Mouse (Mus musculus) heart, embryonic 11.5 days (tissue): ENCODE results near the gene Olfml3. TPM values are rescaled to one million over a fixed set of nuclear protein-coding genes. Genes with fewer than 3 reads are reported as not detected.

Experiments used
- ATAC-seq: fragments of 200-750 bp; cut with Nextera tagmentation; replicated peaks from 2 replicates; pipeline ENCODE4 v1.8.0; 2017; ENCODE audit warnings: moderate library complexity; ENCODE audit not compliant: insufficient number of reproducible peaks, low FRiP score, low TSS enrichment
- H3K27ac ChIP-seq: fragments of 300-500 bp; sonication (generic); 2 replicates; pipeline ENCODE4 v1.5.1; 2014; ENCODE audit warnings: mild to moderate bottlenecking, low read depth, low read length
- H3K27me3 ChIP-seq: fragments of 300-500 bp; sonication (generic); 2 replicates; pipeline ENCODE4 v1.6.1; 2014; ENCODE audit warnings: mild to moderate bottlenecking, low read length, mixed read lengths; ENCODE audit not compliant: control insufficient read depth, insufficient read depth
- H3K36me3 ChIP-seq: fragments of 300-500 bp; sonication (generic); 2 replicates; pipeline ENCODE4 v1.6.1; 2014; ENCODE audit warnings: mild to moderate bottlenecking, low read length, moderate library complexity, mixed read lengths; ENCODE audit not compliant: control insufficient read depth, insufficient read depth
- H3K4me1 ChIP-seq: fragments of 300-500 bp; sonication (generic); 2 replicates; pipeline ENCODE4 v1.6.1; 2014; ENCODE audit warnings: low read length; ENCODE audit not compliant: control insufficient read depth, insufficient read depth
- H3K4me2 ChIP-seq: fragments of 300-500 bp; sonication (generic); 2 replicates; pipeline ENCODE4 v1.6.1; 2014; ENCODE audit warnings: mild to moderate bottlenecking, moderate library complexity
- H3K4me3 ChIP-seq: fragments of 300-500 bp; sonication (generic); 2 replicates; pipeline ENCODE4 v1.5.1; 2014; ENCODE audit warnings: low read depth, low read length
- H3K9ac ChIP-seq: fragments of 300-500 bp; sonication (generic); 2 replicates; pipeline ENCODE4 v1.6.1; 2014; ENCODE audit warnings: mild to moderate bottlenecking, low read depth, low read length, moderate library complexity
- H3K9me3 ChIP-seq: fragments of 300-500 bp; sonication (generic); replicated peaks from 2 replicates; pipeline ENCODE4 v1.6.1; 2016; ENCODE audit warnings: low read length; ENCODE audit not compliant: control insufficient read depth
- WGBS: fragments of 180-500 bp; shearing (Covaris S2); extraction: QIAGEN DNeasy Blood & Tissue Kit; methylation state at CpG from one replicate; pipeline ENCODE4 v1.1.7; 2014; ENCODE audit not compliant: insufficient replicate concordance; 5-methylcytosine and 5-hydroxymethylcytosine counted together
- polyA plus RNA-seq: library from polyadenylated mRNA; unstranded; fragments of >200 nt; fragmentation: Nextera tagmentation; extraction: Ambion mirVana; gene quantifications from 2 replicates; pipeline ENCODE4 v1.2.1, GENCODE M21; 2014

Gene Olfml3
- polyA plus RNA-seq, result 21.8 and 22.4 TPM in 2 replicates

- ATAC-seq, result peak; percentile 88
- Histone ChIP-seq H3K27ac (peak within 1 kb of the TSS; percentile 97), H3K9me3 (no peaks in the 10 kb centered on the region), H3K4me3 (peak within 1 kb of the TSS; percentile 24), H3K36me3 (peaks cover 4% of the 10 kb centered on the region; the same call in 1 of the 2 replicates), H3K4me1 (peaks cover 41% of the 10 kb centered on the region), H3K4me2 (peak within 1 kb of the TSS; percentile 68), H3K27me3 (no peaks in the 10 kb centered on the region), H3K9ac (peak within 1 kb of the TSS; percentile 69)
- under 1% methylated on average over 18 of the region's 18 CpGs for WGBS
Observed at GRCm38 (mm10) chr3:103737778-103738571, at the start of gene Olfml3. Olfml3 (minus strand) TSS chr3:103738001.

DNA sequence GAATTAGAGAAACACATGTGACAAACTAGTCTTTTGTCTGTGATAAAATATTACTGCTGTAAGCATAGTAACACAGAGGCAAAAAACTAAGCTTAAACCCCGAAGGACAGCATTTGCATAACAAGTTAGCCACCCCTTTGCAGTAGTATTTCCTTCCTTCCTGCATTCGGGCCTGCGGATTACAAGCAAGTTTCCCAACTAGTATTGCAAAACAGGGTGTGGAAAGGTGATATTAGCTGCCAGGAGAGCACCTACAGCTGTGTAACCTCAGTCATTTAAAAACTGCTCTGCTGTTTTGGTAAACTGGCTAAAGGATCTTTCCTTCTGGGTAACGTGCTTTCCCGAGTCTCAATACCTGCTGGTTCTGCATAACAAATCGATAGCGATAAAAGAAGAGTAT is 49.4 kb upstream of the Olfml3 start:
- no peak for ATAC-seq
- Histone ChIP-seq H3K4me2 (no peak overlapping the region), H3K9me3 (no peaks in the 10 kb centered on the region), H3K9ac (no peak overlapping the region), H3K27me3 (no peaks in the 10 kb centered on the region), H3K4me1 (peaks cover 12% of the 10 kb centered on the region; the same call in 1 of the 2 replicates), H3K27ac (no peak overlapping the region), H3K36me3 (no peaks in the 10 kb centered on the region), H3K4me3 (no peak overlapping the region)
- 66% methylated on average over 7 of the region's 7 CpGs for WGBS

DNA sequence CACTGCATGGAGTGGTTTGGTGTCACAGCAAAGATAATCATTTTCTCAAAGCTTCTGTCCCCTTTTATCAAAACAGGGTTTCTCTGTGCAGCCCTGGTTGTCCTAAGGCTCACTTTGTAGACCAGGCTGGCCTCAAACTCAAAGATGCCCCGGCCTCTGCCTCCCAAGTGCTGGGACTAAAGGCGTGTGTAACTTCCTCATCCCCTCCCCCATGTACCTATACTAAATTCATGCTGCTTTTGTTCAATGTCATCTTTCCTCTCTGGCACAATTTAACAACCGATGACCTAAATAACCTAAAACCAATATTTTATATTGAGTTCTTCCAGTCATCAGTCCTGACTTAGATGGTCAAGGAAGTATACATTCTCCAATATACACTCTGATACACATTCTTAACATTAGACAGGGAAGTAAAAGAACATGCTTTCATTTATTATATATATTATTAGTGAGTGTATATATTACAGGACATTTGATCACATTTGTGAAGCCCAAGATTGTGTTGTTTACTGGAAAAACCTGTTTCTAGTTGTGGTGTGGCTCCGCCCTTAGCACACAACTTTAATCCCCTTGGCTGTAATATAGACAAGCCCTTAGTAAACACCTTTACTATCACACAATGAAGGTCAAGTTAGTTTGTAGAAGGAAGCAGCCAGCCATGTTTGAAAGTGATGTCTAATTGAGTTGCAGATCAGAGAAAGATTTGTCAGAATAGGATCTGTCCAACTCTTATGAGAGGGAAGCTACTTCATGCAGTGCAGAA is 45.2 kb upstream of the Olfml3 start:
- Histone ChIP-seq H3K4me1 (peaks cover 13% of the 10 kb centered on the region; the same call in 1 of the 2 replicates), H3K27me3 (no peaks in the 10 kb centered on the region), H3K4me3 (no peak overlapping the region), H3K27ac (no peak overlapping the region), H3K36me3 (no peaks in the 10 kb centered on the region), H3K4me2 (no peak overlapping the region), H3K9me3 (no peaks in the 10 kb centered on the region), H3K9ac (no peak overlapping the region)
- 83% methylated on average over 4 of the region's 4 CpGs for WGBS
- no peak for ATAC-seq

DNA sequence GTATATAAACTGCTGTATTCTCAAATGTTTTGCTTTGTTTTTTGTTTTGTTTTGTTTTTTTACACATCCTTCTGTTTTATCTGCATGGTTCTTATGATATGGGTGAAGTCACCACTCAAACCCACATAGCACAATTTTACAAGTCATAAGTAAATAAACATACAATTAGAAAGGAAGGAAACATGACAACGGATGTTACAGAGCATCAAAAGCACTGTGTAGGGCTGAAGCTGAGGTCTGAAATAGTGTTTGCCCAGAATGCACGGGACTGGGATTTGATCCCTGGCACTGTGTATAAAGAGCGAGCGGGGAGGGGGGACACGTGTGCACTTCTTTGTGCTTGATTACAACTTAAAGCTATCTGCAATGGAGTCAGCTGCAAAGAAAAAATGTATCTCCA is 43.0 kb upstream of the Olfml3 start:
- WGBS, result 78% methylated on average over 5 of the region's 5 CpGs
- Histone ChIP-seq H3K9ac (no peak overlapping the region), H3K27me3 (no peaks in the 10 kb centered on the region), H3K9me3 (no peaks in the 10 kb centered on the region), H3K4me3 (no peak overlapping the region), H3K27ac (no peak overlapping the region), H3K4me2 (no peak overlapping the region), H3K4me1 (peaks cover 13% of the 10 kb centered on the region; the same call in 1 of the 2 replicates), H3K36me3 (no peaks in the 10 kb centered on the region)
- ATAC-seq, result no peak

- no peaks in the 10 kb centered on the region for H3K9me3 ChIP-seq
- H3K4me1 ChIP-seq, result peaks cover 13% of the 10 kb centered on the region; the same call in 1 of the 2 replicates
- ATAC-seq, result no peak
- no peak overlapping the region for H3K4me3 ChIP-seq
- 87% methylated on average over 3 of the region's 3 CpGs for WGBS
- no peak overlapping the region for H3K27ac ChIP-seq
- no peak overlapping the region for H3K9ac ChIP-seq
- no peak overlapping the region for H3K4me2 ChIP-seq
- no peaks in the 10 kb centered on the region for H3K36me3 ChIP-seq
- H3K27me3 ChIP-seq, result no peaks in the 10 kb centered on the region
Observed at GRCm38 (mm10) chr3:103780271-103780670, 42.5 kb upstream of the Olfml3 start.

- Histone ChIP-seq H3K4me3 (no peak overlapping the region), H3K4me2 (no peak overlapping the region), H3K9ac (no peak overlapping the region), H3K36me3 (no peaks in the 10 kb centered on the region), H3K9me3 (no peaks in the 10 kb centered on the region), H3K27me3 (no peaks in the 10 kb centered on the region), H3K27ac (no peak overlapping the region), H3K4me1 (peaks cover 13% of the 10 kb centered on the region; the same call in 1 of the 2 replicates)
- no peak for ATAC-seq
- 88% methylated on average over 7 of the region's 7 CpGs for WGBS
Observed at GRCm38 (mm10) chr3:103779183-103779582, 41.4 kb upstream of the Olfml3 start.

DNA sequence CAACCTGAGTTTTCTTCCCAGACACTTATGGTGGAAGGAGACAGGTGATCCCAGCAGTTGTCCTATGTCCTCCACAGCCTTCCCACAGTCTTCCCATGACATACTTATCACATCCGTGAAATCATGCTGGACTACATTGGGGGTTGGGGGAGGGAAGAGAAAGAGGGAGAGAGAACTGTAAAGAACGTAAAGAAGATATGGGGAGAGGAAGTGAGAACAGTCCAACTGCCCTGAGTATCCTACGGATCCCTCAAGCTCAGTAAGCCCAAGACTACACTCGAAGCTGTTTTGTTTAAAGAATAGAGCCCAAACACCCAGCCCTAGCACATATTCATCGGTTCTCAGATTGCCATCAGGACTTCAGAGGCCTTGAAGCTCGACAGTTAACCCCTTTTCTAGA is 40.9 kb upstream of the Olfml3 start:
- H3K9me3 ChIP-seq, result no peaks in the 10 kb centered on the region
- H3K9ac ChIP-seq, result no peak overlapping the region
- H3K27me3 ChIP-seq, result no peaks in the 10 kb centered on the region
- H3K4me3 ChIP-seq, result no peak overlapping the region
- H3K36me3 ChIP-seq, result no peaks in the 10 kb centered on the region
- H3K27ac ChIP-seq, result no peak overlapping the region
- ATAC-seq, result no peak
- peaks cover 9% of the 10 kb centered on the region; the same call in 1 of the 2 replicates for H3K4me1 ChIP-seq
- H3K4me2 ChIP-seq, result no peak overlapping the region
- WGBS, result 76% methylated on average over 6 of the region's 6 CpGs

DNA sequence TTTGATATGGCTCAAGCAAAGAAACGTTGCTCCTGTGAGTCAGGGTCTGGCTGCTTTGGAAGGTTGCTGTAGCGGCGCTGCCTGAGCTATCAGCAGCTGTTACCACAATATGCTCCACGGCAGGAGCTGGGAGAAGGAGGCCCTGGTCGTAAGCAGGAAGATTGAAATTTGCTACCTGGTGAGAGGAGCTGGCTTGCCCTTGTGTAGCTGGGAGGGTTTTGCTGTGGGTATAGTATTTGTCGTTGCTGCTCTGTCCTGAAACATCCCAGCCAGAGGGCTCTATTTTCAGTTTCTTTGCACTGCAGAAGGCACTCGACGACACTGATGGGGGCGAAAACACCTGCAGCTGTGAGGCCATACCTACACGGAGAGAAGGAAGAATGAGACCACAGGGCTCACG is 40.1 kb upstream of the Olfml3 start:
- ATAC-seq, result no peak
- Histone ChIP-seq H3K4me1 (peaks cover 9% of the 10 kb centered on the region; the same call in 1 of the 2 replicates), H3K27me3 (no peaks in the 10 kb centered on the region), H3K9ac (no peak overlapping the region), H3K9me3 (no peaks in the 10 kb centered on the region), H3K27ac (no peak overlapping the region), H3K36me3 (no peaks in the 10 kb centered on the region), H3K4me2 (no peak overlapping the region), H3K4me3 (no peak overlapping the region)
- 86% methylated on average over 11 of the region's 11 CpGs for WGBS
